Mouse (Mus musculus): ENCODE measurements at regions not wholly inside any gene's neighbourhood (a gene's known extent, or its start where the extent isn't known, plus 50 kb on each side); places are given as distances from the start of the nearest gene placed in this dataset.
A peak's percentile ranks its signal among the peaks of the same experiment; 100 is the strongest.

DNA sequence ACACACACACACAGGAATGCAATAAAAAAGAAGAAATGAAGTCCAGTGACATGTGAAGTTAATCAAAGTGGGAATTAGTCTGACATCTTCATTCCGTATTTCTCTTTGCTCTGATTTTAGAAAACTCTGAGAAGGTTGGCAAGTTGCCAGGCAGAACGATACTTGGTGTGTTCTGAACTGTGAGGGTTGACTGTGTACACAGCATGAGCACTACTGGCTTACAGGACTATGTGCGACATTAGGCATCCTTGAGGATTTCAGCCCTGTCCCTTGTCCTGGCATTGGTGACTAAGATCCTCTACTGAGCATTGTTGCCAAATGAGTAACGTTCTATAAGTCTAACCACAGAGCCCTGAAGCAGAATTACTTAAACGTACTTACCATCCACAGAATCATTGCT lies 340.7 kb downstream of the Plk2 start:
- H3K4me2 ChIP-seq = no peak overlapping the region
- WGBS = 49% methylated on average over 5 of the region's 5 CpGs
- no peak for ATAC-seq (ENCODE audit: insufficient number of reproducible peaks, low FRiP score)

DNA sequence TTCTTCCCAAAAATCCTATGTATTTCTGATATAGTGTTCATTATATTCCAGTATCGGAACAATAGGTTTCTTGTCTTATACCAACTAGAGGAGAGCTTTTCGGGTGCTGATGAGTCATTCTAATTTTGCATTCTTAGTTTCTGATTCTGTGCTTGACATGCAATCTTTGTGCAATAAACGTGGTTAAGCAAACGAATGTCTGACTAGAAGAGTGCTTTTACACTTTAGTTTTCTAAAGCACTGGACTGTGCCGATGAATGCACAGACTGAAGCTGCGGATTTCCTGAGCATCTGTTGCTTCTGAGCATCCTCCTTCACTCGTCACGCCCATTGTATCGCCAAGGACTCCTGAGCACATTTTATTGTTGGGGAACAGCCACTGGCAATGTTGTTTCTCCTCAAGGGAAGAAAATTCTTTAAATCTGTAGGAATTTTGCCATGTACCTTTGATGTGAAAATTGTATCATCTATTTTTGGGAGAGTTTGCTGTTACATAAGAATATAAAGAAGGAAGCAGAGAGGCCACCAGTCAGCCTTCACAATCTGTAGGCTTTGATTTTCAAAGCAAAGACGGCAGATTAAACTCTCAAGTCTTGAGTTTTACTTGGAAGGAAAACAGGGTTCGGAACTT lies 346.8 kb downstream of the Plk2 start:
- Histone ChIP-seq H3K27ac (ENCODE audit: poor library complexity, severe bottlenecking) (no peak overlapping the region), H3K9ac (no peak overlapping the region), H3K36me3 (no peaks in the 10 kb centered on the region), H3K27me3 (replicated peaks) (no peaks in the 10 kb centered on the region), H3K4me2 (no peak overlapping the region), H3K9me3 (replicated peaks) (no peaks in the 10 kb centered on the region), H3K4me1 (replicated peaks) (no peaks in the 10 kb centered on the region), H3K4me3 (no peak overlapping the region)
- 77% methylated on average over 11 of the region's 11 CpGs for WGBS
- ATAC-seq (ENCODE audit: insufficient number of reproducible peaks, low FRiP score) = no peak

More for the DNA sequence above, 340.7 kb downstream of the Plk2 start:
- Histone ChIP-seq H3K9me3 (replicated peaks) (no peaks in the 10 kb centered on the region), H3K9ac (no peak overlapping the region), H3K36me3 (no peaks in the 10 kb centered on the region), H3K27ac (ENCODE audit: poor library complexity, severe bottlenecking) (no peak overlapping the region), H3K4me1 (replicated peaks) (peaks cover 4% of the 10 kb centered on the region; the same call in 1 of the 2 replicates), H3K4me3 (no peak overlapping the region), H3K27me3 (replicated peaks) (no peaks in the 10 kb centered on the region)

DNA sequence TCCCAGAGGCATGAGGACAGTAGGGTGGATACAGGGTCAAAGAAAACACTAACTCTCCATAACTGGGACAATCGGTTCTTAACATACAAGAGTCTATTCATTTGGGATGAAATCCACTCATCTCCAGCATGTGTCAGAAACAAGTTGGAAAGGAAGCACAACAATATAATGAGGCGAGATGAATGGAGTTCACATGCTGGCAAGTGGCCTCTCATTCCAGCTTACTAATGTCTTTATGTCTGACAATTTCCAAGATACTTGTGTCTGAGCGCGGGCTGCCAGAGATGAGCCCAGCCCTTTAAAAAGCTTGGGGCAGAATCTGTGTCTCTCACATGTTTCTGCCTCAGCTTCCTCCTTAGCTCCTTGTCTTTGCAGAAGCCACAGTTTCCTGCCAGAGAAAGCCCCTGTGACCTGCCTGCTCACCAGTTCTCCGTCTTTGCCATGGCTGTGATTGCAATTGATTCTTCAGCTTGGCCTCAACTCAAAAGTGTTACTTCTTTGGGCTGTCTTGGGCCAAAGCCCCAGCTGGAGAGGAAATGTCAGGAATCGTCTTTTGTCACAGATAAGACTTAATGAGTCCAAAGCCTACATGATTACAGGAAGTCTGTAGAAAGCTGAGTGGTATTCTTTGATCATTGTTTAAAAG lies 352.5 kb downstream of the Plk2 start:
- 32% methylated on average over 6 of the region's 6 CpGs for WGBS

DNA sequence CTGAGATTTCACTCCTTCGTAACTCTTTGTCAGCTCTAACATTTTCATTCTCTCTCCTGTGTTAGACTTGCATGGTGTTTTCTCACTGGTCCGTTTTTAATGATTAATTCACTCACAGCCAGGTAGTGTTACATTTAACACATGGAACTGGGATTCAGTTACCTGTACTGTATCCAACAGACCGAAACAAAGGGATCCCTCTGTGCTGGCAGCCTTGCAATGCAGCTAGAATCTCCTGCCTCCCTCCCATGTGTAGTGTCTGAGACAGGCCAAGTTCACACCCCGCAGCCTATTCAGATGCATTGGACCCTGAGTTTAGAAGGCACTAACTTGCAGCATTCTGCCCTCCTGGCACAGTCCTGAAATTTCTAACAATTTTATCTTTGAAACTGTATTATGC lies 357.9 kb downstream of the Plk2 start:
- no peak overlapping the region for H3K27ac ChIP-seq (ENCODE audit: poor library complexity, severe bottlenecking)
- no peaks in the 10 kb centered on the region for H3K27me3 ChIP-seq (replicated peaks)
- H3K4me3 ChIP-seq = no peak overlapping the region
- H3K36me3 ChIP-seq = no peaks in the 10 kb centered on the region
- 79% methylated on average over 4 of the region's 4 CpGs for WGBS
- H3K4me2 ChIP-seq = no peak overlapping the region
- H3K9ac ChIP-seq = no peak overlapping the region
- peaks cover 5% of the 10 kb centered on the region; the same call in 1 of the 2 replicates for H3K9me3 ChIP-seq (replicated peaks)
- H3K4me1 ChIP-seq (replicated peaks) = no peaks in the 10 kb centered on the region
- ATAC-seq (ENCODE audit: insufficient number of reproducible peaks, low FRiP score) = no peak

More for the DNA sequence above, 352.5 kb downstream of the Plk2 start:
- peaks cover 5% of the 10 kb centered on the region; the same call in 1 of the 2 replicates for H3K9me3 ChIP-seq (replicated peaks)
- H3K9ac ChIP-seq = no peak overlapping the region
- ATAC-seq (ENCODE audit: insufficient number of reproducible peaks, low FRiP score) = no peak
- no peaks in the 10 kb centered on the region for H3K27me3 ChIP-seq (replicated peaks)
- H3K4me2 ChIP-seq = no peak overlapping the region
- H3K4me3 ChIP-seq = no peak overlapping the region
- peak overlapping the region; percentile 51; the same call in 1 of the 2 replicates for H3K27ac ChIP-seq (ENCODE audit: poor library complexity, severe bottlenecking)
- H3K4me1 ChIP-seq (replicated peaks) = peaks cover 9% of the 10 kb centered on the region
- H3K36me3 ChIP-seq = no peaks in the 10 kb centered on the region

GRCm38 (mm10) chr13:110754548-110754947 lies 359.7 kb downstream of the Plk2 start:
- Histone ChIP-seq H3K4me2 (no peak overlapping the region), H3K9me3 (replicated peaks) (no peaks in the 10 kb centered on the region), H3K4me1 (replicated peaks) (no peaks in the 10 kb centered on the region), H3K9ac (no peak overlapping the region), H3K4me3 (no peak overlapping the region), H3K36me3 (no peaks in the 10 kb centered on the region), H3K27me3 (replicated peaks) (no peaks in the 10 kb centered on the region), H3K27ac (ENCODE audit: poor library complexity, severe bottlenecking) (no peak overlapping the region)
- ATAC-seq (ENCODE audit: insufficient number of reproducible peaks, low FRiP score) = no peak
- WGBS = 77% methylated on average over 9 of the region's 9 CpGs

DNA sequence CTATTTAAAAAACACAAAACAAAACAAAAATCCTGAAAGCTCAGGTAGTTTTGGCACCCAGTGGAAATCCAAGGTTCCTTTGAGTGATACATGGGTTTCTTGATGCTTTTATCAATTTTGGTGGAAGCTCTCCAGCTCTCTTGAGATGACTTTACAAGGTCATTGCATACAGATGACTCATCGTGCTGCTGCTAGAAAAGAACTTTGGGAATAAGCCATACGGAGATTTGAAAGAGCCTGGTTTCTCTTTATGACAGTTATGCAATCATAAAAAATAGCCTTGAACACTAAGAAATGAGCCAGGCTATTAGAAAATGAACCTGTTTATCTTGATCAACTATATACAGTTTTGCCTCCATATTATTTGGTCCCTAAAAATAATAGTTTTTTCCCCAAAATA lies 362.0 kb downstream of the Plk2 start:
- Histone ChIP-seq H3K4me1 (replicated peaks) (peaks cover 3% of the 10 kb centered on the region; the same call in 1 of the 2 replicates), H3K27ac (ENCODE audit: poor library complexity, severe bottlenecking) (no peak overlapping the region), H3K9ac (no peak overlapping the region), H3K9me3 (replicated peaks) (no peaks in the 10 kb centered on the region), H3K27me3 (replicated peaks) (no peaks in the 10 kb centered on the region), H3K4me2 (no peak overlapping the region), H3K36me3 (no peaks in the 10 kb centered on the region), H3K4me3 (no peak overlapping the region)
- ATAC-seq (ENCODE audit: insufficient number of reproducible peaks, low FRiP score) = no peak
- 33% methylated on average over 2 of the region's 2 CpGs for WGBS

DNA sequence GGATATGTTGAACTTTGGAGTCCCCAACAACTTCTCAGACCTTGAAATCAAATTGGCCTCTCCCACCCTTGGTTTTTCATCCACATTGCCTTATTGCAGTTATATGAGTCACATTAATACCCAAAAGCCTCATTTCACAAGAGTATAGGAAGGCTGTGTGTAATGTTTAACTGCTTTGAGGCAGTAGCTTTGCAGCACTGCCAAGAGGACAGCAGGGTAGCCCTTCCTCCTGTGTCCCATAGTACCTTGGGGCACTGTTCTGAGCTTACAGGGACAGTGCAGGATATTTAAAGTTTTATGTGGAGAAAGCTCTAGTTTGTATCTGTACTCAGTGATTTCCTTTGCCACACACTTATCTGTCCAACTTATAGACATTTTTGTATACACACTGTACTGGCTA lies 374.4 kb downstream of the Plk2 start:
- no peak overlapping the region for H3K9ac ChIP-seq
- no peaks in the 10 kb centered on the region for H3K4me1 ChIP-seq (replicated peaks)
- ATAC-seq (ENCODE audit: insufficient number of reproducible peaks, low FRiP score) = no peak
- no peaks in the 10 kb centered on the region for H3K27me3 ChIP-seq (replicated peaks)
- H3K36me3 ChIP-seq = no peaks in the 10 kb centered on the region
- H3K4me2 ChIP-seq = no peak overlapping the region
- H3K27ac ChIP-seq (ENCODE audit: poor library complexity, severe bottlenecking) = no peak overlapping the region
- H3K9me3 ChIP-seq (replicated peaks) = no peaks in the 10 kb centered on the region
- H3K4me3 ChIP-seq = no peak overlapping the region

GRCm38 (mm10) chr13:110775251-110775650 lies 380.4 kb downstream of the Plk2 start:
- Histone ChIP-seq H3K27me3 (replicated peaks) (no peaks in the 10 kb centered on the region), H3K9me3 (replicated peaks) (no peaks in the 10 kb centered on the region), H3K27ac (ENCODE audit: poor library complexity, severe bottlenecking) (no peak overlapping the region), H3K36me3 (no peaks in the 10 kb centered on the region), H3K4me2 (no peak overlapping the region), H3K9ac (no peak overlapping the region), H3K4me1 (replicated peaks) (no peaks in the 10 kb centered on the region), H3K4me3 (no peak overlapping the region)
- ATAC-seq (ENCODE audit: insufficient number of reproducible peaks, low FRiP score) = no peak

DNA sequence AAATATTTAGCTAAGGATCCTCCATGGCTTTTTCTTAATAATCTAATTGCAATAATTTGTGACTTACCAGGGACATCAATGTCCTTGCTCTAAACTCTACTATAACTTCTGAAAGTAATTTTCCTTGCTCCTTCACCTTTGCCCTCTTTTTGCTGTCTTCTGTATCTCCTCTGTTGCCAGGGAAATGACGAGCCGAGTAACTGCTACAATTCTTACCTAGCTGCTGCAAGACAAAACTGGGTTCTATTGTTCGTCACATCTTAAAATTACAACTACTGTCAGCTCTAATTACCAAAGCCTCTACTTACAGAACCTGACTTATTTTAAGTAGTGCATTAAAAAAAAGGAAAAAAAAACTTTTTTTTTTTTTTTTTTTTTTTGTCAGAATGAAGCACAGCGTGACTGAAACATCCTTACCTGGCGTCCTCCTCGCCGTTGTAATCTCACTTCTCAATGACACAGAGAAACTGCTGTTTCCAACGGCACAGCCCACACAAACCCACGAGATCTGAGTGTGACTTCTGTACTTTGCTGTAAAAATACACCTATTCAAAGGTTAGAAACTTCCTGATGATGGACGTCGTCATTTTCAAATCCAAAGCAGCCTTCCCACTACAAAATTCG lies 389.4 kb downstream of the Plk2 start:
- Histone ChIP-seq H3K27ac (ENCODE audit: poor library complexity, severe bottlenecking) (no peak overlapping the region), H3K4me3 (no peak overlapping the region), H3K4me1 (replicated peaks) (no peaks in the 10 kb centered on the region), H3K27me3 (replicated peaks) (no peaks in the 10 kb centered on the region), H3K36me3 (no peaks in the 10 kb centered on the region), H3K4me2 (no peak overlapping the region), H3K9me3 (replicated peaks) (no peaks in the 10 kb centered on the region), H3K9ac (no peak overlapping the region)
- ATAC-seq (ENCODE audit: insufficient number of reproducible peaks, low FRiP score) = no peak
- WGBS = 75% methylated on average over 12 of the region's 12 CpGs

GRCm38 (mm10) chr13:110784822-110785221 lies 390.0 kb downstream of the Plk2 start:
- no peak for ATAC-seq (ENCODE audit: insufficient number of reproducible peaks, low FRiP score)
- Histone ChIP-seq H3K4me3 (no peak overlapping the region), H3K9me3 (replicated peaks) (no peaks in the 10 kb centered on the region), H3K4me2 (no peak overlapping the region), H3K27me3 (replicated peaks) (no peaks in the 10 kb centered on the region), H3K27ac (ENCODE audit: poor library complexity, severe bottlenecking) (no peak overlapping the region), H3K4me1 (replicated peaks) (no peaks in the 10 kb centered on the region), H3K9ac (no peak overlapping the region), H3K36me3 (no peaks in the 10 kb centered on the region)
- 63% methylated on average over 5 of the region's 5 CpGs for WGBS

DNA sequence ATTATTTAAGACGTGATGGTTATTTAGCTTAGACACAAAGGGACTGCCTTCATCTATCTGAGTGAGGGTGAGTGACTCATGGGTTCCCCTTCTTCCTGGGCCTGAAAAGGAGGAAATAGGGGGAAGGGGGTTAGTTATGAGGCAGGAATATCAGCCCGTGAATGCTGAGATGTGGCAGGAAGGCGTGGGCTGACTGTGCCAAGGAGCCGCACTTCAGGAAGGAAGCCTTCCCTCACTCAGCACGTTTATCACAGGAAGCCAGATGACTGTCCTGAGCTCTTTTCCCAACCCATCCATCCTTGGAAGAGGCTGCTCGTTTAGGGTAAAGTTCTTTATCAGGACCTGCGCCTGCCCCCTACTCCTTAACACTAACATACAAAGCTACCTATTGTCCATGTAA lies 403.5 kb downstream of the Plk2 start:
- Histone ChIP-seq H3K4me1 (replicated peaks) (peaks cover 12% of the 10 kb centered on the region), H3K36me3 (no peaks in the 10 kb centered on the region), H3K27ac (ENCODE audit: poor library complexity, severe bottlenecking) (no peak overlapping the region), H3K9ac (no peak overlapping the region), H3K9me3 (replicated peaks) (no peaks in the 10 kb centered on the region), H3K4me3 (no peak overlapping the region), H3K4me2 (no peak overlapping the region), H3K27me3 (replicated peaks) (no peaks in the 10 kb centered on the region)
- ATAC-seq (ENCODE audit: insufficient number of reproducible peaks, low FRiP score) = no peak
- WGBS = 18% methylated on average over 7 of the region's 7 CpGs
